Mouse (Mus musculus): Measurements from ENCODE around the gene Reln.

GRCm38 (mm10) chr5:21900891-21901290 is 443.6 kb downstream of the Reln start:
- TF ChIP-seq POLR2A (IDR thresholded peaks at IDR 0.05; ENCODE audit: borderline replicate concordance, insufficient read depth, low read length) (no peak), CTCF (IDR thresholded peaks at IDR 0.05; ENCODE audit: borderline replicate concordance, insufficient read depth, low read depth, low read length) (no peak)

All from cerebellum, adult 2 months (tissue).